Mouse (Mus musculus) lung, adult 2 months (tissue): Measurements from ENCODE around the gene Zcchc4. TPM values are rescaled to one million over a fixed set of nuclear protein-coding genes. Genes with fewer than 3 reads are reported as not detected.
A peak's percentile ranks its signal among the peaks of the same experiment; 100 is the strongest.
"Not testable (repeated sequence)": the region's sequence is repeated elsewhere in the genome, so short reads cannot be mapped to it uniquely, and the experiment has no call there.

ENCODE experiments used
- DNase-seq: peaks from one replicate; pipeline ENCODE4 v3.0.0; 2022
- H3K4me1 ChIP-seq: fragments of 200-500 bp; 2 replicates; pipeline ENCODE4 v1.6.1; 2011; ENCODE audit warnings: low read length; ENCODE audit not compliant: control insufficient read depth, insufficient read depth
- H3K4me3 ChIP-seq: fragments of 200-500 bp; replicated peaks from 2 replicates; pipeline ENCODE3; 2011; ENCODE audit warnings: low read depth, mild to moderate bottlenecking, control low read depth, low read length; ENCODE audit errors: extremely low read depth
- CTCF ChIP-seq: fragments of 200-500 bp; IDR thresholded peaks from 2 replicates; pipeline ENCODE4 v1.5.1; 2011; ENCODE audit warnings: mild to moderate bottlenecking, low read length, control low read depth; ENCODE audit not compliant: insufficient read depth
- POLR2A ChIP-seq: fragments of 200-500 bp; IDR thresholded peaks from 2 replicates; pipeline ENCODE4 v1.6.1; 2011; ENCODE audit warnings: low read depth, mild to moderate bottlenecking, control low read depth, low read length, borderline replicate concordance; ENCODE audit errors: extremely low read depth
- WGBS: fragments of 180-500 bp; shearing (Covaris S2); methylation state at CpG from one replicate; pipeline ENCODE4 v1.1.7; 2018; 5-methylcytosine and 5-hydroxymethylcytosine counted together
- polyA plus RNA-seq: library from polyadenylated mRNA; depleted of rRNA; stranded (reverse); fragments of >200 nt; gene quantifications from 2 replicates; pipeline ENCODE4 v1.2.3, GENCODE M21; 2012

Zcchc4 gene
- polyA plus RNA-seq, 1 experiment = 7.2 TPM

GRCm38 (mm10) chr5:52753146-52753545 lies 22.1 kb upstream of the Zcchc4 start:
- H3K4me1 ChIP-seq = no peaks in the 10 kb centered on the region; the same call in none of the 2 replicates
- WGBS = 73% methylated on average over 9 of the region's 9 CpGs
- TF ChIP-seq POLR2A (no peak), CTCF (no peak)
- no peak for DNase-seq
- no peak overlapping the region for H3K4me3 ChIP-seq

DNA sequence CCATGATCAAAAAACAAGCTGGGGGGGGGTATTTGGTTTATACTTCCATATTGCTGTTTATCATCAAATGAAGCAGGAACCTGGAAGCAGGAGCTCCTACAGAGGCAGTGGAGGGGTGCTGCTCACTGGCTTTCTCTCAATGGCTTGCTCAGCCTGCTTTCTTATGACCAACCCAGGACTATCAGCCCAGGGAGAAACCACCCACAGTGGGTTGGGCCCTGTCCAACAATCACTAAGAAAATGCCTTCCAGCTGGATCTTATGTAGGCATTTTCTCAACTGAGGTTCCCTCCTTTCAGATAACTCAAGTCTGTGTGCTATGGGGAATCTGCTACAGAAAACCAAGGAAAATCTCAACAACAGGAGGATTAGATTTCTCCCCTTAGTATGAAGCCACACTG lies 21.0 kb upstream of the Zcchc4 start:
- no peaks in the 10 kb centered on the region; the same call in none of the 2 replicates for H3K4me1 ChIP-seq
- H3K4me3 ChIP-seq = no peak overlapping the region
- DNase-seq = no peak
- TF ChIP-seq CTCF (no peak), POLR2A (no peak)

DNA sequence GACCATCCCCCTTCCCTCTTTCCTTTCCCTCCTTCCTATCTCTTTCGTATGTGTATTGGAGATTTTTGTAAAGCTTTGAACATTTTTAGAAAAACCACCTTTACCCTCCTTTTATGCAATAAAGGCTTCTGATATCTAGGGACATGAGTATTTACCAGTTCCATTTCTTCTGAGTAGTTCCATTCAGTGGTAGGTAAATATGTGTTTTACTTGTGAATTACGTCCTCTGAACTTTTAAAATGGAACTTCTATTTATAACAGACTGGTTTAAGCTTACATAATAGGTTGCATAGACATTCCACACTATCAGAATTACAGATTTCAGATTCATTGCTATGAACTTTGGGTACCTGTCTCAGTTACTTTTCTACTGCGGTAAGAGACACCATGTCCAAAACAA lies 19.9 kb upstream of the Zcchc4 start:
- Histone ChIP-seq H3K4me3 (no peak overlapping the region), H3K4me1 (no peaks in the 10 kb centered on the region; the same call in 1 of the 2 replicates)
- no peak for DNase-seq
- WGBS = 67% methylated on average over 3 of the region's 3 CpGs
- TF ChIP-seq CTCF = no peak
- TF ChIP-seq POLR2A = no peak

DNA sequence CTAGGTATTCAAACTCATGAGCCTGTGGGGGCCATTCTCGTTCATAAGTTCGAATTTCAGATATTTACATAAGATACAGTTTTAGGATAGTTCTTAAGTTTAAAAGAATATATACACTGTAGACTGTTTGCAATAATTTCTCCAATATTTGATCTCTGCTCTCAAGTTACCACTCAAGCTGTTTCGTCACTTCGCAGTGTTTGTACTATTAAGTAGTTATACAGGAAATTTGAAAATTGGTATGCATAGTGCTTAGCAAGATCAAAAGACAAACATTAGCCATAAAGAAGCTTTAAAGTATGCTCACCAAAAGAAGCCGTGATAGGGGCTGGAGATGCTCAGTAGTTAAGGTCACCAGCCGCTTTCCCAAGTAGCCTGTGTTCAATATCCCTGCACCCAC lies 19.2 kb upstream of the Zcchc4 start:
- Histone ChIP-seq H3K4me3 (no peak overlapping the region), H3K4me1 (no peaks in the 10 kb centered on the region; the same call in 1 of the 2 replicates)
- 79% methylated on average over 6 of the region's 6 CpGs for WGBS
- DNase-seq = no peak
- TF ChIP-seq CTCF (no peak), POLR2A (no peak)

- H3K4me3 ChIP-seq = no peak overlapping the region
- no peak for DNase-seq
- 67% methylated on average over 7 of the region's 7 CpGs for WGBS
- TF ChIP-seq CTCF = no peak
- H3K4me1 ChIP-seq = peaks cover 2% of the 10 kb centered on the region; the same call in 1 of the 2 replicates
Observed at GRCm38 (mm10) chr5:52762586-52762985, 12.6 kb upstream of the Zcchc4 start.

GRCm38 (mm10) chr5:52774267-52774666 lies 942 bp upstream of the Zcchc4 start:
- WGBS = 78% methylated on average over 5 of the region's 5 CpGs
- TF ChIP-seq CTCF (no peak), POLR2A (no peak)
- DNase-seq = no peak
- H3K4me3 ChIP-seq = no peak overlapping the region
- H3K4me1 ChIP-seq = no peaks in the 10 kb centered on the region

DNA sequence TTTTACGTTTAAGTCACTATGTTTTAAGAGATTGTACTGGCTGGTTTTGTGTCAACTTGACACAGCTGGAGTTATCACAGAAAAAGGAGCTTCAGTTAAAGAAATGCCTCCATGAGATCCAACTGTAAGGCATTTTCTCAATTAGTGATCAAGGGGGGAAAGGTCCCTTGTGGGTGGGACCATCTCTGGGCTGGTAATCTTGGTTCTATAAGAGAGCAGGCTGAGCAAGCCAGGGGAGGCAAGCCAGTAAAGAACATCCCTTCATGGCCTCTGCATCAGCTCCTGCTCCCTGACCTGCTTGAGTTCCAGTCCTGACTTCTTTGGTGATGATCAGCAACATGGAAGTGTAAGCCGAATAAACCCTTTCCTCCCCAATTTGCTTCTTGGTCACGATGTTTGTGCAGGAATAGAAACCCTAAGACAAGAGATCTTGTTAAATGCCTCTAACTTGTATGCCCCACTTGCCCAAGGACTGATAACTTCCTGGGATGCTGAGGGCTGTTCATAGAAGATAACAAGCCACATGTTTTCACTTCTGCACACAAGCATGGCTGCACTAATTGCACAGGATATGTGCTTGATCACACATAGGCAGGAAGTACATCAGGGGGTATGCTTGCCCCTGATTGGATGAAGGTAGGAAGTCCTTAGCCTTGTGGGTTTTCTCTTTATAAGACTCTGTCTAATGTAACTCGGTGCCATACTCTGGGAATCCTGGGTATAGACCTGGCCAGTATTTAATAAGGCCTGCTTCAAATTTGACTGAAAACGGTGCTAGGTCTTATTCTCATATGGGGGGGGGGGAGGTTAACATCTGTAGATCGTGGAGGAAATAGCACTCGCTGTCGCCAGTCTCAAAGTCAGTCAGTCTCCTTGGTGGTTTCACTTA lies 1.5 kb downstream of the Zcchc4 start:
- H3K4me3 ChIP-seq, H3K4me1 ChIP-seq, DNase-seq: not testable (repeated sequence)
- 84% methylated on average over 8 of the region's 8 CpGs for WGBS

DNA sequence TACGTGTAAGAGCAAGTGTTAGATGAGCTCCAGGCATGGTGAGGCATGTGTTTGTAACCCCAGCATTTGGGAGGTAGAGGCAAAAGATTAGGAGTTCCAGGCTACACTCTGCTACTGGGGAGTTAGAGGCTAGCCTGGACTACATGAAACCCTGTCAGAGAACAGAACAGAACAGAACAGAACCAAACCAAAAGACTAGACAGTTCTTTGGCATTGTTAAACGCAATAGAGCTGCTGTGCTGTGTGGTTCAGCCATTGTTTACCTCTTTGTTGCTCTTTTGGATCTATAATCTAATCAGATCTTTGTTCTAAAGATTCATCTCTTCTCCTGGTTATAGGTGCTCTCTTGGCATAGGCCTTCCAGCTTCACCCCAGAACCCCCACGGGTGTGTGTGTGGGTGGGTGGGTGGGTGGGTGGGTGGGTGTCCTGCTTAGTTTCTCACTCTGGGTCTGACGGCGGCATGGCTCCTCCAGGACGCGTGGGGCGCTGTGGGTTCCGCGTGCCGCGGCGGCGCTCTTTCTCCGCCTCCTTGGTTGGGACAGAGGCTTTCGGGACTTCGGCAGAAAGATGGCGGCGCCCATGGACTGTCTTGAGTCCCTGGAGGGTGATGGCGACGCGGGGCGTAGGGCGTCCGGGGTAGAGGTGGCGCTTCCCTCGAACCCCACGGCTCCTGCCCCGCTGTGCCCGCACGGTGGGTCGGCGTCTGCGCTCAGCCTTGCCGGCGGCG lies 7.5 kb downstream of the Zcchc4 start:
- 5% methylated on average over 37 of the region's 37 CpGs for WGBS
- TF ChIP-seq CTCF (peak; percentile 59), POLR2A (peak; percentile 45; the same call in 1 of the 2 replicates)
- H3K4me1 ChIP-seq = no peaks in the 10 kb centered on the region

GRCm38 (mm10) chr5:52783251-52783620 lies 8.0 kb downstream of the Zcchc4 start:
- DNase-seq = no peak
- Histone ChIP-seq H3K4me1 (no peaks in the 10 kb centered on the region), H3K4me3 (peak overlapping the region; percentile 97)
- under 1% methylated on average over 9 of the region's 9 CpGs for WGBS
- no peak for TF ChIP-seq CTCF
- no peak for TF ChIP-seq POLR2A

More for the DNA sequence above, 7.5 kb downstream of the Zcchc4 start:
- peak; percentile 77 for DNase-seq
- H3K4me3 ChIP-seq = peak overlapping the region; percentile 97

- Histone ChIP-seq H3K4me1 (no peaks in the 10 kb centered on the region), H3K4me3 (no peak overlapping the region)
- TF ChIP-seq CTCF = no peak
- TF ChIP-seq POLR2A = no peak
- DNase-seq = no peak
- 77% methylated on average over 2 of the region's 2 CpGs for WGBS
Observed at GRCm38 (mm10) chr5:52783957-52784356, 8.7 kb downstream of the Zcchc4 start.
